Mouse (Mus musculus) CH12.LX (cell line): ENCODE data around the gene Podn. TPM values are rescaled to one million over a fixed set of nuclear protein-coding genes. Genes with fewer than 3 reads are reported as not detected.
"Not testable (repeated sequence)": the region's sequence is repeated elsewhere in the genome, so short reads cannot be mapped to it uniquely, and the experiment has no call there.

Experiments used
- DNase-seq: peaks from one replicate; pipeline ENCODE4 v3.0.0-alpha.2; 2013; ENCODE audit errors: extremely low read depth
- H3K27ac ChIP-seq: 2 replicates; pipeline ENCODE4 v1.5.1; 2012; ENCODE audit warnings: low read depth, mild to moderate bottlenecking, control low read depth, moderate library complexity; ENCODE audit not compliant: insufficient read depth
- H3K27me3 ChIP-seq: replicated peaks from 2 replicates; pipeline ENCODE3; 2012; ENCODE audit warnings: inconsistent platforms
- H3K36me3 ChIP-seq, 2 experiments: replicated peaks in 1 of 2; 2 replicates each; pipeline versions ENCODE3 to v1.6.1; 2012; ENCODE audit warnings: inconsistent platforms in 1 of 2, low read length in 1 of 2, mild to moderate bottlenecking in 1 of 2, mixed read lengths in 1 of 2, moderate library complexity in 1 of 2; ENCODE audit not compliant: control insufficient read depth in 1 of 2, insufficient read depth in 1 of 2
- H3K4me1 ChIP-seq, 2 experiments: 2 replicates each; pipeline ENCODE4 v1.6.1; 2012; ENCODE audit warnings: inconsistent platforms in 1 of 2, moderate library complexity in 1 of 2; ENCODE audit not compliant: insufficient read depth in 2 of 2, control insufficient read depth in 1 of 2
- H3K4me2 ChIP-seq: 2 replicates; pipeline ENCODE4 v1.6.1; 2012; ENCODE audit warnings: low read depth, mild to moderate bottlenecking, control low read depth; ENCODE audit not compliant: poor library complexity, insufficient read depth, severe bottlenecking
- H3K4me3 ChIP-seq, 3 experiments: fragments of 150-350 bp in 1 of 3; sonication (generic) in 1 of 3; replicated peaks in 1 of 3; 2 replicates each; pipeline versions ENCODE3 to v1.5.1; 2011 to 2012; ENCODE audit warnings: low read depth in 2 of 3, low read length in 2 of 3, mild to moderate bottlenecking in 2 of 3, moderate library complexity in 2 of 3, control low read depth in 1 of 3, improper control_type of control experiment in 1 of 3, inconsistent platforms in 1 of 3, mixed read lengths in 1 of 3; ENCODE audit not compliant: poor library complexity in 1 of 3
- H3K79me2 ChIP-seq: replicated peaks from 2 replicates; pipeline ENCODE4 v1.6.1; 2012; ENCODE audit warnings: mild to moderate bottlenecking, moderate library complexity; ENCODE audit not compliant: control insufficient read depth, poor library complexity, insufficient read depth, severe bottlenecking; ENCODE audit errors: extremely low read depth
- H3K9ac ChIP-seq: 2 replicates; pipeline ENCODE4 v1.6.1; 2012; ENCODE audit warnings: low read depth, mild to moderate bottlenecking, control low read depth, moderate library complexity; ENCODE audit not compliant: insufficient read depth
- H3K9me3 ChIP-seq: replicated peaks from 2 replicates; pipeline ENCODE3; 2012; ENCODE audit warnings: low read length, inconsistent platforms, mixed read lengths
- BHLHE40 ChIP-seq: IDR thresholded peaks from 2 replicates; pipeline ENCODE4 v1.6.1; 2011; ENCODE audit warnings: mild to moderate bottlenecking, low read depth, low read length, improper control_type of control experiment
- CHD1 ChIP-seq: IDR thresholded peaks from 2 replicates; pipeline ENCODE4 v1.6.1; 2012; ENCODE audit warnings: low read depth, low read length, improper control_type of control experiment, inconsistent platforms
- CTCF ChIP-seq, 2 experiments: IDR thresholded peaks in 1 of 2; conservative IDR thresholded peaks in 1 of 2; 2 replicates each; pipeline ENCODE4 v1.5.1; 2011 to 2012; ENCODE audit warnings: low read depth in 2 of 2, low read length in 2 of 2, improper control_type of control experiment in 1 of 2, inconsistent platforms in 1 of 2, mild to moderate bottlenecking in 1 of 2, moderate library complexity in 1 of 2
- ETS1 ChIP-seq: conservative IDR thresholded peaks from 2 replicates; pipeline ENCODE4 v1.6.1; 2012; ENCODE audit warnings: low read depth, mild to moderate bottlenecking, inconsistent platforms, low read length, improper control_type of control experiment, moderate library complexity
- JUND ChIP-seq: conservative IDR thresholded peaks from 2 replicates; pipeline ENCODE4 v1.6.1; 2011; ENCODE audit warnings: low read depth, low read length, improper control_type of control experiment
- MAX ChIP-seq: IDR thresholded peaks from 2 replicates; pipeline ENCODE4 v1.6.1; 2011; ENCODE audit warnings: low read length, improper control_type of control experiment
- MAZ ChIP-seq: IDR thresholded peaks from 2 replicates; pipeline ENCODE4 v1.6.1; 2012; ENCODE audit warnings: low read depth, mild to moderate bottlenecking, inconsistent platforms, low read length, improper control_type of control experiment, moderate library complexity
- MXI1 ChIP-seq: IDR thresholded peaks from 2 replicates; pipeline ENCODE4 v1.6.1; 2011; ENCODE audit warnings: mild to moderate bottlenecking, low read depth, low read length, improper control_type of control experiment
- MYC ChIP-seq: IDR thresholded peaks from 2 replicates; pipeline ENCODE4 v1.6.1; 2011; ENCODE audit warnings: low read depth, mild to moderate bottlenecking, improper control_type of control experiment, low read length
- POLR2A ChIP-seq: IDR thresholded peaks from 2 replicates; pipeline ENCODE4 v1.6.1; 2011; ENCODE audit warnings: low read depth, mild to moderate bottlenecking, improper control_type of control experiment, low read length
- POLR2AphosphoS2 ChIP-seq: IDR thresholded peaks from 2 replicates; pipeline ENCODE4 v1.6.1; 2011; ENCODE audit warnings: low read depth, low read length, improper control_type of control experiment
- RAD21 ChIP-seq: IDR thresholded peaks from 2 replicates; pipeline ENCODE4 v1.6.1; 2011; ENCODE audit warnings: low read depth, mild to moderate bottlenecking, low read length, improper control_type of control experiment, moderate library complexity
- RCOR1 ChIP-seq: conservative IDR thresholded peaks from 2 replicates; pipeline ENCODE4 v1.6.1; 2012; ENCODE audit warnings: low read depth, mild to moderate bottlenecking, inconsistent platforms, low read length, improper control_type of control experiment
- SMC3 ChIP-seq: IDR thresholded peaks from 2 replicates; pipeline ENCODE4 v1.6.1; 2011; ENCODE audit warnings: low read depth, low read length, improper control_type of control experiment
- TBP ChIP-seq: conservative IDR thresholded peaks from 2 replicates; pipeline ENCODE4 v1.6.1; 2011; ENCODE audit warnings: low read depth, low read length, improper control_type of control experiment
- TCF12 ChIP-seq: IDR thresholded peaks from 2 replicates; pipeline ENCODE4 v1.6.1; 2014; ENCODE audit warnings: low read depth, mild to moderate bottlenecking, inconsistent platforms, low read length, improper control_type of control experiment
- UBTF ChIP-seq: IDR thresholded peaks from 2 replicates; pipeline ENCODE4 v1.6.1; 2012; ENCODE audit warnings: low read depth, mild to moderate bottlenecking, inconsistent platforms, low read length, improper control_type of control experiment, moderate library complexity
- USF1 ChIP-seq: IDR thresholded peaks from 2 replicates; pipeline ENCODE4 v1.6.1; 2014; ENCODE audit warnings: low read depth, mild to moderate bottlenecking, inconsistent platforms, low read length, improper control_type of control experiment
- ZKSCAN1 ChIP-seq: IDR thresholded peaks from 2 replicates; pipeline ENCODE4 v1.6.1; 2012; ENCODE audit warnings: low read depth, inconsistent platforms, low read length, improper control_type of control experiment, borderline replicate concordance
- dilution Hi-C: fragments of 300-500 bp; cut with MboI; formaldehyde crosslinking; loops from 2 replicates; pipeline ENCODE4 v1.14.3; 2020; ENCODE audit warnings: low sequenced_read_pairs; ENCODE audit not compliant: extremely low pct_unique_long_range_greater_than_20kb, extremely low pct_ligation_motif_present
- in situ Hi-C: fragments of 300-500 bp; cut with MboI; formaldehyde crosslinking; loops from 3 replicates; pipeline ENCODE4 v1.14.3; 2019; ENCODE audit warnings: low sequenced_read_pairs, low pct_ligation_motif_present, low pct_unique_long_range_greater_than_20kb, mixed read lengths
- polyA plus RNA-seq: library from polyadenylated mRNA; unstranded; fragments of >175 nt; gene quantifications from 2 replicates; pipeline ENCODE4 v1.2.1, GENCODE M21; 2012; ENCODE audit warnings: low read depth; ENCODE audit not compliant: insufficient read length
- total RNA-seq, 2 experiments: library from RNA; depleted of rRNA; stranded (reverse); fragments of 300-350 nt in 1 of 2; fragments of >200 nt in 1 of 2; gene quantifications; 2 replicates each; pipeline ENCODE4 v1.2.3; 2012 to 2014

Gene Podn
- total and polyA plus RNA-seq, 3 experiments = 0.04 TPM; not detected in 2

GRCm38 (mm10) chr4:108143778-108144177 lies 47.5 kb upstream of the Podn start:
- Histone ChIP-seq H3K36me3 (no peaks in the 10 kb centered on the region), H3K9me3 (peaks cover 5% of the 10 kb centered on the region), H3K27me3 (no peaks in the 10 kb centered on the region), H3K4me1 (peaks cover 0 to 7% of the 10 kb centered on the region in 2 experiments; a peak in 2 of 4 replicates), H3K27ac (no peak overlapping the region), H3K4me3 (no peak overlapping the region), H3K4me2 (no peak overlapping the region), H3K79me2 (no peaks in the 10 kb centered on the region), H3K9ac (no peak overlapping the region)
- no peak for DNase-seq
- in situ Hi-C loops (no loop called here), dilution Hi-C loops (no loop called here)
- no peak for TF ChIP-seq UBTF
- TF ChIP-seq JUND = no peak
- no peak for TF ChIP-seq USF1
- TF ChIP-seq POLR2AphosphoS2 = no peak
- TF ChIP-seq MAX = no peak
- TF ChIP-seq MAZ = no peak
- no peak for TF ChIP-seq TBP
- no peak for TF ChIP-seq RCOR1
- no peak for TF ChIP-seq RAD21
- TF ChIP-seq TCF12 = no peak
- TF ChIP-seq POLR2A = no peak
- TF ChIP-seq ETS1 = no peak
- no peak for TF ChIP-seq MYC
- TF ChIP-seq ZKSCAN1 = no peak

- H3K36me3 ChIP-seq, H3K27me3 ChIP-seq, H3K9me3 ChIP-seq, in situ Hi-C loops: not testable (repeated sequence)
- peak; percentile 12 for TF ChIP-seq RAD21
- peak in 1 of 2 experiments; percentile 17; a peak in 1 of 4 replicates for TF ChIP-seq CTCF (conservative IDR thresholded peaks at IDR 0.05 in 1 of 2, IDR thresholded peaks at IDR 0.05 in 1 of 2; ENCODE audit: low read depth in 2 of 2, low read length in 2 of 2)
- TF ChIP-seq, all 38 proteins: peak for 2; not testable (repeated sequence) for 36
- H3K4me3 ChIP-seq, H3K79me2 ChIP-seq, H3K9ac ChIP-seq, H3K27ac ChIP-seq, DNase-seq, H3K4me2 ChIP-seq, dilution Hi-C loops, H3K4me1 ChIP-seq: not testable (repeated sequence)
Measured at GRCm38 (mm10) chr4:108143178-108143577, 46.9 kb upstream of the Podn start.

- Histone ChIP-seq H3K4me3 (no peak overlapping the region), H3K36me3 (no peaks in the 10 kb centered on the region), H3K9me3 (no peaks in the 10 kb centered on the region), H3K27me3 (no peaks in the 10 kb centered on the region), H3K27ac (no peak overlapping the region), H3K9ac (no peak overlapping the region), H3K4me1 (peaks cover 5 to 21% of the 10 kb centered on the region in 2 experiments; a peak in 2 of 4 replicates), H3K4me2 (no peak overlapping the region), H3K79me2 (no peaks in the 10 kb centered on the region)
- TF ChIP-seq MXI1 (no peak), TBP (no peak), ZKSCAN1 (no peak), CHD1 (no peak), BHLHE40 (peak; percentile 63), SMC3 (no peak)
- in situ Hi-C loops (no loop called here), dilution Hi-C loops (no loop called here)
- DNase-seq = no peak
Measured at GRCm38 (mm10) chr4:108136938-108137337, 40.7 kb upstream of the Podn start.
